Mouse (Mus musculus): ENCODE measurements around the gene Abcc2.

- TF ChIP-seq CTCF (IDR thresholded peaks at IDR 0.05; ENCODE audit: low read depth) = no peak
- TF ChIP-seq EP300 (IDR thresholded peaks at IDR 0.05; ENCODE audit: low read depth) = no peak
These were observed 44.9 kb downstream of the Abcc2 start for GRCm38 (mm10) chr19:43826855-43827254.

Data from liver, postnatal 0 days (tissue).